Mouse (Mus musculus) heart, adult 2 months (tissue): ENCODE data around the gene Vmn1r37. TPM values are rescaled to one million over a fixed set of nuclear protein-coding genes. Genes with fewer than 3 reads are reported as not detected.
"Not testable (repeated sequence)": the region's sequence is repeated elsewhere in the genome, so short reads cannot be mapped to it uniquely, and the experiment has no call there.

Experiments
- DNase-seq, 2 experiments: peaks; one replicate each; pipeline ENCODE4 v3.0.0; 2021
- H3K27ac ChIP-seq: fragments of 200-600 bp; 2 replicates; pipeline ENCODE4 v1.8.1; 2022
- H3K27me3 ChIP-seq: fragments of 200-500 bp; 2 replicates; pipeline ENCODE4 v1.6.1; 2012; ENCODE audit warnings: mild to moderate bottlenecking, low read length, inconsistent platforms, mixed read lengths; ENCODE audit not compliant: control insufficient read depth, insufficient read depth
- H3K36me3 ChIP-seq: fragments of 200-500 bp; 2 replicates; pipeline ENCODE4 v1.6.1; 2012; ENCODE audit warnings: low read length, inconsistent platforms; ENCODE audit not compliant: control insufficient read depth, insufficient read depth
- H3K4me1 ChIP-seq: fragments of 200-500 bp; 2 replicates; pipeline ENCODE4 v1.6.1; 2011; ENCODE audit warnings: low read length; ENCODE audit not compliant: control insufficient read depth, insufficient read depth
- H3K4me3 ChIP-seq: fragments of 200-600 bp; 2 replicates; pipeline ENCODE4 v1.8.1; 2022
- H3K79me2 ChIP-seq: fragments of 200-500 bp; replicated peaks from 2 replicates; pipeline ENCODE4 v1.6.1; 2012; ENCODE audit warnings: mild to moderate bottlenecking, inconsistent platforms, low read length, moderate library complexity, mixed read lengths; ENCODE audit not compliant: control insufficient read depth, insufficient read depth
- H3K9ac ChIP-seq: fragments of 200-500 bp; 2 replicates; pipeline ENCODE4 v1.6.1; 2012; ENCODE audit warnings: low read depth, mild to moderate bottlenecking, control low read depth, inconsistent platforms, low read length, mixed read lengths
- CTCF ChIP-seq: fragments of 200-600 bp; IDR thresholded peaks from 2 replicates; pipeline ENCODE4 v1.8.1; 2022; ENCODE audit warnings: antibody characterized with exemption, mild to moderate bottlenecking, moderate library complexity
- EP300 ChIP-seq: fragments of 200-500 bp; IDR thresholded peaks from 2 replicates; pipeline ENCODE4 v1.6.1; 2011; ENCODE audit warnings: low read depth, low read length, control low read depth; ENCODE audit not compliant: insufficient read depth
- POLR2A ChIP-seq: fragments of 200-500 bp; IDR thresholded peaks from 2 replicates; pipeline ENCODE4 v1.6.1; 2011; ENCODE audit warnings: mild to moderate bottlenecking, low read depth, low read length, control low read depth; ENCODE audit not compliant: insufficient read depth
- WGBS: fragments of 180-500 bp; shearing (Covaris S2); methylation state at CpG from one replicate; pipeline ENCODE4 v1.1.7; 2018; 5-methylcytosine and 5-hydroxymethylcytosine counted together
- intact Hi-C: fragments of 180-260 bp; cut with DNase I; formaldehyde crosslinking; loops from one replicate; pipeline ENCODE4 v1.15.1; 2025
- long read RNA-seq: library from polyadenylated mRNA; stranded (forward); transcript quantifications from one replicate; pipeline ENCODE4 v2.0.0, GENCODE M21; 2021
- polyA plus RNA-seq: library from polyadenylated mRNA; depleted of rRNA; stranded (reverse); fragments of >200 nt; gene quantifications from 2 replicates; pipeline ENCODE4 v1.2.3, GENCODE M21; 2012; rRNA removed
- total RNA-seq, 2 experiments: library from RNA; stranded (reverse); gene quantifications; 2 replicates each; pipeline ENCODE4 v1.2.3; 2021

Gene Vmn1r37
- total RNA-seq (not detected), polyA plus RNA-seq (not detected in 2 replicates)
- long read RNA-seq: 0 reads

- intact Hi-C loops, DNase-seq, H3K36me3 ChIP-seq, H3K4me1 ChIP-seq, H3K9ac ChIP-seq, H3K27ac ChIP-seq, H3K79me2 ChIP-seq, H3K4me3 ChIP-seq, H3K27me3 ChIP-seq: not testable (repeated sequence)
Observed at GRCm38 (mm10) chr6:66729082-66729481, at the start of gene Vmn1r37. TSS of gene Vmn1r37 (plus strand) at chr6:66729382.

DNA sequence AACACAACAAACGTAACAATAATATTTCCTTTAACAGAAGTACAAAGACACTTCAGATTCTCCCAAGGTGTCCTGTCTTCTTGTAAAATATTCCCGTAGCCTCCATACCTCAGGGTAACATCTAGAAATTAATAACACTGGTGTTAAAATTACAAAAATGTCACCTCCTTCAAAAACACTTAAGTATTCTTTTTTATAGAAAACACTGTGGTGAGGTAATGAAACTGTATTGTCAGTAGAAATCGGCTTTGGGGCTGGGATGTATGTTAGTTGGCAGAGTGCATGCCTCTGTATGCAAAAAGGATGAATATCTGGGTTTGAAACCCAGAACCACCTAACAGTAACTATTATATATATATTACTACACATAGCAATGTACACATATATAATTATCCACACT is 43.4 kb upstream of the Vmn1r37 start, which contains the start of gene Vmn1r35:
TSS of gene Vmn1r35 (minus strand) at position 101 of the 400 bp plus-strand sequence.
- intact Hi-C loops: no loop called here
- Histone ChIP-seq H3K79me2 (no peaks in the 10 kb centered on the region), H3K9ac (no peak within 1 kb of the TSS), H3K27me3 (no peaks in the 10 kb centered on the region), H3K36me3 (no peaks in the 10 kb centered on the region), H3K4me1 (no peaks in the 10 kb centered on the region), H3K4me3 (no peak within 1 kb of the TSS), H3K27ac (no peak within 1 kb of the TSS)
- no peak for DNase-seq
- TF ChIP-seq POLR2A (no peak), EP300 (no peak), CTCF (no peak)
- 68% methylated on average over 3 of the region's 3 CpGs for WGBS

- Histone ChIP-seq H3K79me2 (no peaks in the 10 kb centered on the region), H3K4me3 (no peak overlapping the region), H3K27me3 (no peaks in the 10 kb centered on the region), H3K27ac (no peak overlapping the region), H3K36me3 (no peaks in the 10 kb centered on the region), H3K9ac (no peak overlapping the region), H3K4me1 (no peaks in the 10 kb centered on the region)
- intact Hi-C loops: no loop called here
- DNase-seq: no peak
- TF ChIP-seq POLR2A: no peak
- no peak for TF ChIP-seq EP300
- no peak for TF ChIP-seq CTCF
Observed at GRCm38 (mm10) chr6:66708901-66709300, 20.3 kb upstream of the Vmn1r37 start.

GRCm38 (mm10) chr6:66713854-66714253 is 15.3 kb upstream of the Vmn1r37 start:
- DNase-seq: no peak
- Histone ChIP-seq H3K36me3 (no peaks in the 10 kb centered on the region), H3K27ac (no peak overlapping the region), H3K9ac (no peak overlapping the region), H3K4me1 (no peaks in the 10 kb centered on the region), H3K4me3 (no peak overlapping the region), H3K27me3 (no peaks in the 10 kb centered on the region), H3K79me2 (no peaks in the 10 kb centered on the region)
- TF ChIP-seq CTCF (no peak), EP300 (no peak), POLR2A (no peak)
- intact Hi-C loops: no loop called here
- 50% methylated on average over 3 of the region's 3 CpGs for WGBS

- H3K4me3 ChIP-seq, H3K4me1 ChIP-seq, H3K36me3 ChIP-seq, DNase-seq, H3K27me3 ChIP-seq, H3K79me2 ChIP-seq, intact Hi-C loops, H3K27ac ChIP-seq, H3K9ac ChIP-seq: not testable (repeated sequence)
- 57% methylated on average over 2 of the region's 2 CpGs for WGBS
Observed at GRCm38 (mm10) chr6:66719068-66719467, 10.1 kb upstream of the Vmn1r37 start, which contains the start of gene Vmn1r36. TSS of gene Vmn1r36 (minus strand) at chr6:66719168.

DNA sequence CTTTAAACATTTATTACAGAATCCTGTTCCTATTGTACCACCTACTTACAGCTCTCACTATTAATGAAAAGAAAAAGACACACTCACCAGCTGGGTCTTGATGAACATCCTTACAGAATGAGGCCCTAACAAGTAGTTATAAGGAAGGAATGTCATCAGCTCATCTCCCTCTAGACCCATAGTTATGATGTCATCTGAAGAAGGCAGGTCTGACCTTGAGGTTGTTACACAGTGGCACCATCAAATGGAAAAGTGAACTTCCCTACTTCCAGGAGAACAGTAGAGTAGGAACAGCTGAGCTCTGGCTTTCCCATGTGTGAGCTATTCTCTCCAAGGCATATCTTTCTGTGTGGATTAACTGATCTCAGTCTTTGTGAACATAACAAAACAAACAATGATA is 53.3 kb downstream of the Vmn1r37 start, which contains the start of gene Vmn1r38:
TSS of gene Vmn1r38 (minus strand) at position 101 of the 400 bp plus-strand sequence.
- DNase-seq: not testable (repeated sequence)

More for the DNA sequence above, 53.3 kb downstream of the Vmn1r37 start, which contains the start of gene Vmn1r38:
- H3K4me1 ChIP-seq, H3K27ac ChIP-seq, H3K36me3 ChIP-seq, H3K9ac ChIP-seq, H3K27me3 ChIP-seq, H3K79me2 ChIP-seq, intact Hi-C loops, H3K4me3 ChIP-seq: not testable (repeated sequence)

Other genes starting within 250 kb of the Vmn1r37 start
- gene Mad2l1, start 194.0 kb upstream of the Vmn1r37 start, total RNA-seq: 1 to 10 TPM; 2.7 to 2.8 TPM
- gene Mad2l1, start 194.0 kb upstream of the Vmn1r37 start, polyA plus RNA-seq: 1.7 and 3.2 TPM in 2 replicates
- gene Vmn1r32, start 169.3 kb upstream of the Vmn1r37 start, total RNA-seq: not detected
- gene Vmn1r32, start 169.3 kb upstream of the Vmn1r37 start, polyA plus RNA-seq: not detected in 2 replicates
- gene Vmn1r33, start 111.1 kb upstream of the Vmn1r37 start, total RNA-seq: not detected
- gene Vmn1r33, start 111.1 kb upstream of the Vmn1r37 start, polyA plus RNA-seq: not detected in 2 replicates
- not detected for gene Vmn1r34, start 85.5 kb upstream of the Vmn1r37 start, total RNA-seq
- gene Vmn1r34, start 85.5 kb upstream of the Vmn1r37 start, polyA plus RNA-seq: not detected in 2 replicates
- not detected for gene Vmn1r35, start 43.5 kb upstream of the Vmn1r37 start, total RNA-seq
- gene Vmn1r35, start 43.5 kb upstream of the Vmn1r37 start, polyA plus RNA-seq: not detected in 2 replicates
- not detected for gene Vmn1r36, start 10.2 kb upstream of the Vmn1r37 start, total RNA-seq
- gene Vmn1r36, start 10.2 kb upstream of the Vmn1r37 start, polyA plus RNA-seq: not detected in 2 replicates
- gene Vmn1r38, start 53.2 kb downstream of the Vmn1r37 start, total RNA-seq: not detected
- gene Vmn1r38, start 53.2 kb downstream of the Vmn1r37 start, polyA plus RNA-seq: not detected in 2 replicates
- not detected for gene Vmn1r39, start 81.2 kb downstream of the Vmn1r37 start, total RNA-seq
- gene Vmn1r39, start 81.2 kb downstream of the Vmn1r37 start, polyA plus RNA-seq: not detected in 2 replicates
- gene Gng12, start 167.0 kb downstream of the Vmn1r37 start, total RNA-seq: 10 to 100 TPM; 34.4 to 35.6 TPM
- gene Gng12, start 167.0 kb downstream of the Vmn1r37 start, polyA plus RNA-seq: 15.5 and 24.6 TPM in 2 replicates